Mouse (Mus musculus) neutrophil, adult 65 days (primary cell): Measurements from ENCODE around the gene Mapk10. TPM values are rescaled to one million over a fixed set of nuclear protein-coding genes. Genes with fewer than 3 reads are reported as not detected.

Experiments
- total RNA-seq: library from RNA; stranded (reverse); gene quantifications from 2 replicates; pipeline ENCODE4 v1.2.4, GENCODE M21; 2023

Mapk10 gene
- total RNA-seq: not detected in 2 replicates

DNA sequence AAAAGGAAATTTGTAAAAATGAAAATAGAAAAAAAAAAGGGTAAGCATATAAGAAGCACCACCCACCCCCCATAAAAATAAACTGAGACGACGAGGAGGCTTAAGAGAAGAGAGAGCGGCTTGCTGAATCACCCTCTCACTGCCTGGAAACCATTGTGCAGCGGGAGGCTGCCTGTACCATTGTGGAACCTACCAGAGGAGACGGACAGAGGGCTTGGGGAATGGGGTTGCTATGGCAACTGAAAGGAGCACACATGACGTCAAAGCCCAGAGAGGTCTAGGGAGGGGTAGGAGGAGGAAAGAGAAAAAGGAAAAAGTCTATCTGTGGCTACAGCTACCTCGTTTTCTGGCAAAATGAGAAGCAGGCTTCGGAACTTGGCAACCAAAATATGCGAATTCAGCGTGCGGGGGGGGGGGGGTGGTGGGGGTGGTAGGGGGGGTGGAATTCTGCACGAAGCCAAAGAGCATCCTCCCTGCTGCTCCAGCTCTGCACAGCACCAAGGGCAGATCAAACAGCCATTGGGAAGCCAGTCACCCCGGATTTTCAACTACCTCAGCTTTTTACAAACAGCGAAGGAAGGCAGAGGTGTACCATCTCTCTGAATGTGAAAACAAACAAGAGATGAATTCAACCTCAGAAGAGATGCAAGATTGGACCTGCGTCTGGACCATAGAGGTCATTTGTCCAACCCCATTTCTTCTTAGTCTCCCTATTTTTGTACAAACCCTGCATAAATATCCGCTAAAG, at the start of gene Mapk10:
Gene Mapk10, minus strand, starts transcription at position 234 of the 748 bp plus-strand sequence.

Other genes with a start within 250 kb of the Mapk10 start
- 0.22 and 0.25 TPM in 2 replicates for gene Ptpn13, start 213.9 kb upstream of the Mapk10 start, total RNA-seq